ENCODE assay signal across 8 mouse cellular contexts in the genomic region with DNA sequence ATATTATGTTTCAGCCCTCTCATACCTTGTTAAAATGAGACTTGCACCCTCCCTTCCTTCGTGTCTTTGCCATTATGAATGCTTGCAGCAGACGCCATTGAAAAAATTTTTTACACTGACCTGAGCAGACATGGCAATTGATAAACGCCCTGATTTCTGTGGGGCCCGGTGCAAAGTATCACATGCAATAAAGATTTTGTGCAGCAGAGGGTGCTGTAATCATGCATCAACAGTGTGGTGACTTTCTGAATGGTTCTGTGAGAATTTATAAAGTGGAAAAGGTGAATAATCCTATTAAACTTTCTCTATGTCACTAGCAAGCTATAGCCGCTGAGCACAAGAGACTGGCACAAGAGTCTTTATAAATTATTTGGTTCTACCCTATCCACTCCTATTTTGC. TPM values are rescaled to one million over a fixed set of nuclear protein-coding genes. Genes with fewer than 3 reads are reported as not detected.
DNase-seq lines count a peak whose midpoint lies in the region; ATAC-seq and TF ChIP-seq lines count a peak whose summit lies in the region.

No protein-coding gene starts in this region.

- H3K9me3 ChIP-seq in hindbrain, postnatal 0 days (ENCODE audit: low read length): no peaks in the 10 kb centered on the region
- no peaks in the 10 kb centered on the region for H3K9me3 ChIP-seq in intestine, embryonic 15.5 days

- H3K27me3 ChIP-seq in thymus, adult 2 months (ENCODE audit: control insufficient read depth, insufficient read depth, low read length): no peaks in the 10 kb centered on the region
- no peaks in the 10 kb centered on the region for H3K27me3 ChIP-seq in cerebellum, adult 2 months (ENCODE audit: control insufficient read depth, insufficient read depth, low read length)
- no peaks in the 10 kb centered on the region for H3K27me3 ChIP-seq in hindbrain, postnatal 0 days (ENCODE audit: insufficient read depth, low read length)
- H3K27me3 ChIP-seq in intestine, embryonic 15.5 days (replicated peaks): no peaks in the 10 kb centered on the region

- TF ChIP-seq CTCF in thymus, adult 2 months (IDR thresholded peaks at IDR 0.05; ENCODE audit: borderline replicate concordance, control insufficient read depth, extremely low read depth, insufficient read depth, low read length, poor library complexity): no peak
- peak; percentile 32; the same call in 1 of the 2 replicates for TF ChIP-seq CTCF in cerebellum, adult 2 months (IDR thresholded peaks at IDR 0.05; ENCODE audit: borderline replicate concordance, insufficient read depth, low read depth, low read length)
- peak; percentile 70 for TF ChIP-seq CTCF in hindbrain, postnatal 0 days (IDR thresholded peaks at IDR 0.05; ENCODE audit: low read depth)

- no peak overlapping the region for H3K4me3 ChIP-seq in thymus, adult 2 months (ENCODE audit: control insufficient read depth, insufficient read depth, low read length)
- no peak overlapping the region for H3K4me3 ChIP-seq in cerebellum, adult 2 months (replicated peaks; ENCODE audit: insufficient read depth, low read depth, low read length)
- no peak overlapping the region for H3K4me3 ChIP-seq in hindbrain, postnatal 0 days (ENCODE audit: low read length)
- no peak overlapping the region for H3K4me3 ChIP-seq in intestine, embryonic 15.5 days (replicated peaks)

- no peak overlapping the region for H3K9ac ChIP-seq in hindbrain, postnatal 0 days (replicated peaks; ENCODE audit: low read length)
- no peak overlapping the region for H3K9ac ChIP-seq in intestine, embryonic 15.5 days

- no peak overlapping the region for H3K4me2 ChIP-seq in hindbrain, postnatal 0 days (ENCODE audit: low read depth, low read length)
- H3K4me2 ChIP-seq in intestine, embryonic 15.5 days (replicated peaks): no peak overlapping the region

- WGBS in thymus, adult 2 months: 24% methylated on average over 5 of the region's 5 CpGs
- 20% methylated on average over 5 of the region's 5 CpGs for WGBS in cerebellum, adult 2 months
- WGBS in hindbrain, postnatal 0 days: 27% methylated on average over 5 of the region's 5 CpGs
- WGBS in intestine, embryonic 15.5 days: 21% methylated on average over 5 of the region's 5 CpGs

- no peak; the same call in 1 of the 2 replicates for ATAC-seq in hindbrain, postnatal 0 days
- ATAC-seq in intestine, embryonic 15.5 days: no peak

- TF ChIP-seq POLR2A in thymus, adult 2 months (IDR thresholded peaks at IDR 0.05; ENCODE audit: control insufficient read depth, extremely low read depth, insufficient read depth, low read length, poor library complexity): no peak
- no peak for TF ChIP-seq POLR2A in cerebellum, adult 2 months (IDR thresholded peaks at IDR 0.05; ENCODE audit: borderline replicate concordance, insufficient read depth, low read length)

- DNase-seq in heart, postnatal 10 days: peak; percentile 18 to 49
- no peak for DNase-seq in heart, postnatal 25 days (ENCODE audit: low spot score)
- DNase-seq in thymus, adult 2 months: peak; percentile 15
- no peak for DNase-seq in thymus, adult 18-20 months
- DNase-seq in cerebellum, adult 2 months: peak; percentile 15 to 30
- peak; percentile 44 for DNase-seq in hindbrain, postnatal 0 days (ENCODE audit: low spot score)
- peak; percentile 60 for DNase-seq in lung, postnatal 36 days

- no peaks in the 10 kb centered on the region for H3K36me3 ChIP-seq in thymus, adult 2 months (ENCODE audit: control insufficient read depth, insufficient read depth, low read length)
- H3K36me3 ChIP-seq in hindbrain, postnatal 0 days (ENCODE audit: insufficient read depth, low read length): no peaks in the 10 kb centered on the region
- no peaks in the 10 kb centered on the region for H3K36me3 ChIP-seq in intestine, embryonic 15.5 days

- H3K4me1 ChIP-seq in thymus, adult 2 months (replicated peaks; ENCODE audit: control insufficient read depth, insufficient read depth, low read length): no peaks in the 10 kb centered on the region
- no peaks in the 10 kb centered on the region for H3K4me1 ChIP-seq in cerebellum, adult 2 months (ENCODE audit: control insufficient read depth, insufficient read depth, low read length)
- H3K4me1 ChIP-seq in hindbrain, postnatal 0 days (ENCODE audit: insufficient read depth, low read length): no peaks in the 10 kb centered on the region
- H3K4me1 ChIP-seq in intestine, embryonic 15.5 days (replicated peaks): no peaks in the 10 kb centered on the region

- H3K27ac ChIP-seq in thymus, adult 2 months (ENCODE audit: control insufficient read depth, insufficient read depth, low read length): no peak overlapping the region
- H3K27ac ChIP-seq in cerebellum, adult 2 months (ENCODE audit: insufficient read depth, low read length): no peak overlapping the region
- no peak overlapping the region for H3K27ac ChIP-seq in hindbrain, postnatal 0 days
- no peak overlapping the region for H3K27ac ChIP-seq in intestine, embryonic 15.5 days

- intact Hi-C loops in heart, postnatal 10 days (cut with DNase I): loop anchor here (1.0 kb wide), 1 partner anchor 47 kb away; no protein-coding TSS in a partner anchor
- intact Hi-C loops in heart, postnatal 25 days (cut with DNase I): loop anchor here (2.0 to 5.0 kb wide), 2 partner anchors 44 to 957 kb away; no protein-coding TSS in a partner anchor

RNA-seq across cellular contexts. Expression of a gene that starts 35.6 kb away (rescaled TPM):
- total RNA-seq in heart, postnatal 10 days (2021): 1 to 10 TPM; 4.6 to 5.1 TPM
- 1 to 10 TPM; 3.2 to 3.8 TPM for total RNA-seq in heart, postnatal 25 days (2021)
- 2.4 and 2.5 TPM in 2 replicates for polyA plus RNA-seq in thymus, adult 2 months (2012; rRNA removed)
- polyA plus RNA-seq in cerebellum, adult 2 months (2012; rRNA removed): 7.6 and 7.9 TPM in 2 replicates
- total RNA-seq in hindbrain, postnatal 0 days (2014; rRNA removed): 7.2 and 9.5 TPM in 2 replicates
- polyA plus RNA-seq in hindbrain, postnatal 0 days (2015; fragmentation: Nextera tagmentation; extraction: Ambion mirVana): 12.2 and 14.2 TPM in 2 replicates
- 13.1 and 13.3 TPM in 2 replicates for polyA plus RNA-seq in intestine, embryonic 15.5 days (2015; fragmentation: Nextera tagmentation; extraction: Ambion mirVana)

Comparison
In these comparisons a context has a peak if more than half of its experiments do, and no peak if none do; other contexts are left out.
1. DNase-seq: peak in heart, postnatal 10 days (2 of 2), thymus, adult 2 months (single experiment), cerebellum, adult 2 months (2 of 2), hindbrain, postnatal 0 days (single experiment) and lung, postnatal 36 days (single experiment); none in heart, postnatal 25 days (single experiment) and thymus, adult 18-20 months (0 of 2).